Mouse (Mus musculus) gastrocnemius, postnatal 25 days (tissue): ENCODE results near the gene Epb41l2. TPM values are rescaled to one million over a fixed set of nuclear protein-coding genes. Genes with fewer than 3 reads are reported as not detected.

Source experiments
- DNase-seq: peaks from one replicate; pipeline ENCODE4 v3.0.0; 2022
- long read RNA-seq, 2 experiments: library from polyadenylated mRNA; stranded (forward); transcript quantifications; one replicate each; pipeline ENCODE4 v2.0.0; 2021
- total RNA-seq, 2 experiments: library from RNA; stranded (reverse); gene quantifications; 1 replicate in 1 of 2; 2 replicates in 1 of 2; pipeline ENCODE4 v1.2.3; 2021

The Epb41l2 gene
- 10 to 100 TPM; 34.5 to 41.4 TPM for total RNA-seq
- long read RNA-seq, experiment 1, full-length matches to known transcripts: 1 of 7 reads
- long read RNA-seq, experiment 1, partial matches to known transcripts: 1 of 7 reads
- long read RNA-seq, experiment 1, other reads (novel, unspliced or antisense): 5 of 7 reads
- long read RNA-seq, experiment 2, full-length matches to known transcripts: 1 of 9 reads
- long read RNA-seq, experiment 2, partial matches to known transcripts: 1 of 9 reads
- long read RNA-seq, experiment 2, other reads (novel, unspliced or antisense): 7 of 9 reads

DNA sequence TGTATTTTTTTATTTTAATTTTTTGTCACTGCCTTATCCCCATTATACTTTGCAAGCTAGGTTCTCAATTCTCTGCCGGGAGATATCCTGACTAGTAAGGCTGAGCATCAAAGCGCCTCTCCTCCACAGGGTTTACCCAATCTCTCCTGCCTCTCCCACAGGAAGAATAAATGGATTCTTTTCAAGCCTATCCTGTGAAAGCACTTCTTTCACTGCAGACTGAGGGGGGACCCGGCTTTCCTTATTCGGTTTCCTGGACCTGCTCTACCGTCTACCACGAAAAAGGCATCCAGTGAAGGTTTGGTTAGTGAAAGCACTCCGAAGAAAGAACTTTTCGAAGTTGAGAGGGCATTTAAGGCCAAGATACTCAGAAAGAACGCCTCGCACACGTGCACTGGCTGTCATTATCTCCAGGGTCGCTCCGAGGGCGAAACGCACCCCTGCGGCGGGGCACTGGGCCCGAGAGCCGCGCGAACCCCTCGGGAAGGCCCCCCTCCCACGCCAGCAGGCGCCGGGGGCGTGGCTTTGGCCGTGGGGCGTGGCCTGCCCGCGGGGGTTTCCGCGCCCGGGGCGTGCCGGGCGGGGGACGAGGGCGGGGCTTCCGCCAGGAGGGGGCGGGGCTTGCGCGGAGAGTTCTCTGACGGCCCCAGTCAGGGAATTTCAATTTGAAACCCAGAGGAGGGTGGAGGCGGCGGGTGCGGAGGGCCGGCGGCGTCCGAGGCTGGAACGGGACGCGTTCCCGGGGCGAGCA is at the start of gene Epb41l2:
Gene Epb41l2 (plus strand): TSS at position 591 of the 751 bp plus-strand sequence.
- peak; percentile 95 for DNase-seq

DNA sequence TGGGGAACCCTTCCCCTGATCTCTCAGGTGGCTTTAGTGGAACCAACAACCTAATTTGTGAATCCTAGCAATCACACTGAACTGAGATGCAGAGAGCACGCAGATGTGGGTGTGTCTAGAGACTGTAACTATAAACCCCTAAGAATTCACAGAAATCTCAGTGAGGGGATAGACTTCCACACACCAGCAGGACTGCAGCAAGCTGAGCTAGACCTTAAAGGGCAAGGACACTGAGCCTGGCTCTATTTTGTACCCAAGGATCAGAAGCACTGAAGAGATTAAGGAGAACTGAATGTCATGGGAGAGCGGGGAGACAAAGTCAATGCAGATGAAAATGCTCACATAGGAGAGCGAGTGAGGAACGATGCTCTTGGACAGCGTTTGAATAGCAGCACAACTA is 49.6 kb upstream of the Epb41l2 start:
- no peak for DNase-seq

DNA sequence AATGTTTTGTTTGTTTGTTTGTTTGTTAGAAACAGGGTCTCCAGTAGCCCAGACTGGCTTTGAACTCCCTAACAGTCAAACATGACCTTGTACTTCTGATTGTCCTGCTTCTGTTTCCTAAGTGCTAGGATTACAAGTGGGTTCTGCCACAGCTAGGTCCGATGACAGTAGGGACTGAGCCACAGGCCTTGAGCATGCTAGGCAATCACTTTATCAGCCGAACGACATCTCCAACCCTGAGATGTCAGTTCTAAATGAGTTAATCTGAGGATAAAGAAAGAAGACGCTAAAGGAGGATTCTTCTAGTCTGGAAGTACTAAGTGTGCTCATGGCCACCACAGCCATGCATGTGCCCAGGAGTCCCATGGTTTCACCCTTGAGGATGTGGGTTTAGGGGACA is 48.9 kb upstream of the Epb41l2 start:
- no peak for DNase-seq

DNA sequence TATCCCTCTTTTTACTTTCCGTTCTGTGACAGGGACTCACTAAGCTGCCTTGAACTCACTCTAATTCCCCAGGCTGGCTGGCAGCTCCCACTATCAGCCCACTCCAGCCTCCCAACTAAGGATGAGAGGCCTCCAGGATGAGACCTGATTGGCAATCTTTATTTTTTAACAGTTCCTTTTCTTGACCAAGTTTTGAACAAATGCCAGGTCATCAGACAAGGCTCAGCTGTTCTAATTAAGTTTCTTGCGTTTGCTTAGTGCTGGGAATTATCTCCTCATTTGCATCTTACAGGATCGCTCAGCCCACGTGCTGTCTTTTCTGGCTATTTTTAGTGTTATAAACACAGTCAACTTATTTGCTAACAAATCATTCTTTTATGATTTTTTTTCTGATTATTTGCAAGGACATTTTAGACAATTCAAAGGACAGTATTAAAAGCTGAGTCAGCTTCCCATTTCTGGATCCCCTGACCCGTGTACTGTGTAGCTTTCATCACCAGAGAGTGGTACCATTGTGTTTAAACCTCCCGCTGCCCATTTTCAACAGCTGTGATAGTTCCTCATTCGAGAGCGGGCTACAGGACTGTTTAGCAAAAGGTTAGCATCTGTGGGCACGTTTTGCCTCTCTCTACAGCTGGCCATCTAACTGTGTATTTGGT is 47.9 kb upstream of the Epb41l2 start:
- DNase-seq: no peak

DNA sequence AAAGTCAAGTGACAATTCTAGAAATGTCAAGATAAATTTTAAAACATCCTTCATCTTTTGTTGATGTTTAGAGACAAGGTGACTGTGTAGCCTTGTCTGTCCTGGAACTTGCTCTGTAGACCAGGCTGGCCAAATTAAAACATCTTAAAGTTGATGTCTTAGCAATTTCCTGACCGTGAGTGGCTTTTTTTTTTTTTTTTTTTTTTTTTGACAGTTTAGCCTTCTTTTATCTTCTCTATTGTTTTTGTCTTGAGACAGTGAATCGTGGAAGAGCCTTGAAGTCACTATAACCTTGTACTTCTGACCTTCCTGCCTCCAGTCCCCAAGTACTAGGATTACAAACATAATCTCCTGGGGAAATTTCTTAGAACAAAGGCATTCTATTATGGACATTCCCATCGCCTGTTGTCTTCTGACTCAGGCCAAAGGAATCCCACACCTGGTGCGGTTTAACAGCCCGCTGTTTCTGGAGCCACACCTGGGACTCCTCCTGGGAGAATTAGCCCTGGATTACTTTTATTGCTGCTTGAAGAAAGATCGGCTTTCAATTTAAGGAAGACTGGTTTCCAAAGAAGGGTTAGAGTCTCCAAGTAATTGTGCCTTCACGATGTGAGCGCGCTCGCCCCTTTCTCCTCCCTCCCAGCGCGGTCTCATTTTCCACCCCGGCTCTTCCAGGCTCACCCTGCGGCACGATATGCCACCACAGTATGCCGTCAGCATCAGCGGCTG is 45.6 kb upstream of the Epb41l2 start:
- no peak for DNase-seq

DNA sequence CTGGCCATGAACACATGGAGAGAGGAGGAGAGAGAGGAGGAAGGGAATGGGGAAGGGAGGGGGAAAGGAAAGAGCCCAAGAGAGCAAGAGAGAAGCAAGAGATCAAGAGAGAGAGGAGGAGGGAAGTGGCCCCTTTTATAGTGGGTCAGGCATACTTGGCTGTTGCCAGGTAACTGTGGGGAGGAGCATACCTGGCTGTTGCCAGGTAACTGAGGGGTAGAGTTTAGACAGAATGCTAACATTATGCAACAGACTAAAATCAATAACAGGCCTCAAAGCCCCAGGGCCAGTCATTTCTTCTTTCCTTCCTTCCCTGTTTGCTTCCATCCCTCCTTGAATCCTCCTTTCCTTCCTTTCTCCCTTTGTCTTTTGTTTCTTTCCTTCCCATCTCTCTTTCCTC is 41.9 kb upstream of the Epb41l2 start:
- DNase-seq: no peak

DNA sequence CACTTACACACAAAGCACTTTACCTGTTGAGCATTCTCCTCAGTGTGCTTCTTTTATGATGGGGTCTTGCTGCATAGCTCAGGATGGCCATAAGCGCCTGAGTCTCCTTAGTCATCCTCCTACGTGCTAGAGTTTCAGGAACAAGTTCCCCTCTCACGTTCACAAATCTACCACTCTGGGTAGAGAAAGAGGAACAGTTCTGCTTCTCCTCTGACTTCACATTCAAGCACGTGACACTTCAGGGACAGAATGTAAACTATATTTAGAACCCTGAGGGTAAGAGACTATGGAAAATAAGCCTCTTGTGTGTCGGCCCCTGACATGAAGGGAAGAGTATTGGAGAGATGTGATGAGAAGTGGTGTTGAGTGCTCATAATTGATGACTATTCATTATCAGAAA is 41.2 kb upstream of the Epb41l2 start:
- DNase-seq: no peak

DNA sequence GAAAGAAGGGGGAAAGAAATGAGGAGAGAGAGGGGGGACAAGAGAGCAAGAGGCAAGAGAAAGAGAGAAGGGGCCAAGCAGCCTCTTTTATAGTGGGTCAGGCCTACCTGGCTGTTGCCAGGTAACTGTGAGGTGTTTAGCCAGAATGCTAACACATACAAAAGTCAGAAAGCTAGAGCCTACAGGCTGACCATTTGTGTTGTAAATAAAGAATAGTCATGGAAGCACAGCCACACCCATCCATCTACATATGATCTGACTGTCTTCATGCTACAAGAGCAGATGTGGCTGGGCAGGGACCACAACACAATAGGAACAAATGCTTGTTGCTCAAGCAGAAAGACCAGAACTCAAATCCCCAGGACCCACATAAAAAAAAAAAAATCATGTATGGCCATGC is 40.1 kb upstream of the Epb41l2 start:
- DNase-seq: no peak

DNA sequence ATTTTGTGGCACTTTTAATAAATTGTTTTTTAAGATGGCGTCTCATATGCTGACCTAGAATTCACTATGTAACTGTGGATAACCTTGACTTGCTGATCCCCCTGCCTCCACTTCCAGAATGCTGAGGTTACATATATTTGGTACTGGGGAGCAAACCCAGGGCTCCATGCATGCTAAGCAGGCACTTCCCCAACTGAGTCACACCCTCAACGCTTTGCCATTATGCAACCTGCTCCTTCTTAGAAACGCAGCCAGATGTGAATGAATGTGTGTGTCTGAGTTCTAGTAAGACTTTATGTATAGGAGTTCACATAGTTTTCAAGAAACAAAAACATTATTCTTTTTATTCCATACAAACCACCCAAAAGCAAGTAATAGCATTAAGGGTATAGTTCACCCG is 38.4 kb upstream of the Epb41l2 start:
- DNase-seq: no peak

DNA sequence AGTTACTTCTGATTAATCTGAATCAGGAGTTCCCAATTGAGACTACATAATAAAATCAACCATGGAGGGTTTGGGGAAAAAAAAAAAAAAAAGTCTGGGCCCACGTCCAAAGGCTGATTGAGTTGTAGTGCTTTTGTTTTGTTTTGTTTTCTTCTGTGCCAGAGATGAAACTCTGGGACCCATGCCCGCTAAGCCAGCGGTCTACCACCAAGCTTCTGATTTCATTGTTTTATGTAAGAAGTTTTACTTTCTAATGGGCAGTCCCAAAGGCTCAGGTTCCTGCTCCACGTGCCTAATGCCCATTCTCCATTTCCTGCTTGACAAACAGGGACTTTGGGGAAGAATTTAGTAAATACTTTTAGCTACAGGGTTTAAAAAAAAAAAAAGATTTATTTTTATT is 33.9 kb upstream of the Epb41l2 start:
- DNase-seq: no peak

DNA sequence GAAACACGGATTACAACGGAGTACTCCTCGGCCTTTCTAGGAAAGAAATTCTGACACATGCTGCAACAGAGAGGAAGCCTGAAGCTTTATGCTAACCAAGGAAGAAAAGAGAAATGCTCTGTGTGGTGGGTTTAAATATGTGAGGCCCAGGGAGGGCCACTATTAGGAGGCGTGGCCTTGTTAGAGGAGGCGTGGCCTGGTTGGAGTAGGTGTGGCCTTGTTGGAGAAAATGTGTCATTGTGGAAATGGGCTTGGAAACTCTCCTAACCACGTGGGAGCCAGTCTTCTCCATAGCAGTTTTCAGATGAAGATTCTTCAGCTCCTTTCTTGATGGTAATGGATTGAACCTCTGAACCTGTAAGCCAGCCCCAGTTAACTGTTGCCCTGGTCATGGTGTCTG is 32.1 kb upstream of the Epb41l2 start:
- no peak for DNase-seq

DNA sequence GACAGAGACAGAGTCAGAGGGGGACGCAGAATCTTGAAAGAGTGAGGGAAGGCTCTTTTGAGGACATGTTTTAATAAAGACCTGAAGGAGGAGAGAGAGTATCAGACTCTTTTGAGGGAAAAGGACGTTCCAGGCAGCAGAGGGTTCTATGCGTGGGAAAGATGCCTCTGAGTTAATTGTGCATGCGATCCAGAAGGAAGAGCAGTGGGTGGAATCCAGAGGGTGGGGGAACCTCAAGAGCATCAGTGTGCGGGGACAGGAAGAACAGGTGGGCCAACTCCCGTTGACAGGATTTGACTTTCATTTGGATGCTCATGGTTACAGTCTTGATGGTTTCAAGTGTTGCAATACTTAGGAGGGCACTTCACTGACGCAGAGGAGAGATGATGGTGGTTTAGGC is 29.5 kb upstream of the Epb41l2 start:
- DNase-seq: no peak

DNA sequence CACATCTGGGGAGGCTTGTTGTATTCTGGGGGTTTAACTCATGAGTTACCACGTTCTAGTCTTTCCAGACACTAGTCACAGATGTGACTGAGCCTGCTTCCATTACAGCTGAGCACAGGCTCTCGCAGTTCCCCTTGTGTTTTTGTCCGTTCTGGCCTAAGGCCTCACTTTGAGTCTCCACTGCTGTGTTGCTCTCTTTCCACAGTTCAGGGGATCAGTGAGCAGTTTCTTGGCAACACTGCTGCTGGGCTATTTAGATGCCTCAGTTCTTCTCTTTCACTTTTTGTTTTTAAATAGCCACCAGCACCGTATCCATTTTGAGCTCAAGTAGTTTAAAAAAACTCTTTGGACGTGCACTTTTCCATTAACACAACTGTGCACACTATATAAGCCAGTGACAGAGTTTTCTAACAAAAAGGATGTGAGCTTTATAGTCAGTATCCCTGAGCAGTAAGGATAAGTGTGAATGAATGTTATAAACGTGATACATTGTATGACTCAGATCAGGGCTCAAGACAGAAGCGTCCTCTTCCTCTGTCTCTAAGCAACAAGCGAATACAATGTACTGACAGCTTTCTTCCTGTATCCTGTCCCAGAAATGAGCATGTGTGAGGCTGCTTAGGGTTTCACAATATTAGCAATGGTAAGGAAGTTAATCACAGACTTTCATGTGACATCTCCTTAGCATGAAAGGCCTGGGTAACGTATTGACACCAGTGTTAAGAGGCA is 28.1 kb upstream of the Epb41l2 start:
- no peak for DNase-seq

DNA sequence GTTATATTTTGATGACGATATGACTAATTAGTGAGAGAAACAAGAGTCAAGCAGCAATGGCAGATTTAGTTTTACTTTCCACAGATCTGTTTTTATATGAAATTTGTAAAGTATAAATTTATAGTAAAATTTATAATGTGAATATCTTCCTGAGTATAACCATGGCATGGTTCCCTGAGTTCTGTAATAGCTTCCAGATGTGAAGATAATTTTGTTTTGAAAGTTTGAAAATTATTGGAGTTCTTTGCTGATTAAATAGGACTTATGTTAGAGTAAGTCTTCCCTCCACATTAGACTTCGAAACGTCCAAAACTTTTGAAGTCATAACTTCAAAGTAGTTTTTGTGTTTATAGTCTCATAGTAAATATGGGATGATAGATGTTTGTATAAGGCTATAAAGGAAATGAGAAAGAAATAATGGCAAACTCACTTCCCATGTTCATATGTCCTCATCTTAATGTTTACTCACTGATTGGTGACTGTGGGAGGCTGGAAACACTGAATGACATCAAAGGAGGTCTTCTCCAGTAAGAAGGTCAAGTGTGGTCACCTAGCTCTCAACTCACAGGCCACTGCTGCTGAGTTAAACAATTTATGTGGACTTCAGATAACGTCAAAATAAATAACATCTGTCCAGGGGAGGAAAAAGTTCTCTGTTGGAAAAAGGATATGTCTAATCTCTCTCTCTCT is 26.1 kb upstream of the Epb41l2 start:
- DNase-seq: no peak

DNA sequence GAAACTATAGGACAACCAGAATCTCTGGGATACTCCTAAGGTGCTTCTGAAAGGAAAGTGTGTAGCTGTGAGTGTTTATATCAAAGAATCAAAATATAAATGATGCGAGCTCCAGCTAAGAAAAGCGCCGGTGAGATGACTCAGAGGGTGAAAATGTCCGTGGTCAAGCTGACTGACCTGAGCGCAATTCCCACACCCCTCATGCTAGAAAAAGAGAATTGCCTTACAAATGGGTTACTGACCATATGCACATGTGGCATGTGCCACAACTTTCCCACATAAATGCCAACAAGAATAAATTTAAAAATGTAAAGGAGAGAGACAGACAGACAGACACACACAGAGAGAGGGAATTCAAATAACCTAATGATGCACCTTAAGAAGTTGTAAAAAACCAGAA is 18.9 kb upstream of the Epb41l2 start:
- no peak for DNase-seq

DNA sequence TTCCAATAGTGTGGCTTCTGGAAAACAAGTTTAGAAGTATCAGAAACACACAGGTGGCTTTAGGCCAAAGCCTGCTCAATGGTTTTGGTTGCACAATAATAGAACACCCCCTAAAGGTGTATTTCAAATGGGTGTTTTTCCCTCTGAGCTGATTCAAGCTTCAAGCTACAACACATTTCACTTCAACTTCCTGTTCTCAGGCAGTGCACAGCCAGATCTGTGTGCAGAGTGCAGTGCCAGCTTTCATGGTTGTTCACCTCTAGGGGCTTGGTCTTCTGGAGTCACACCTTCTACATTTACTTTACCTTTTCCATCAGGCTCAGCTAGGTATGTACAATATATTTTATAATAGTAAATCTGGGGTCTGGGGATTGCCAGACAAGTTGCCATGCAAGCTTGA is 16.8 kb upstream of the Epb41l2 start:
- DNase-seq: no peak

DNA sequence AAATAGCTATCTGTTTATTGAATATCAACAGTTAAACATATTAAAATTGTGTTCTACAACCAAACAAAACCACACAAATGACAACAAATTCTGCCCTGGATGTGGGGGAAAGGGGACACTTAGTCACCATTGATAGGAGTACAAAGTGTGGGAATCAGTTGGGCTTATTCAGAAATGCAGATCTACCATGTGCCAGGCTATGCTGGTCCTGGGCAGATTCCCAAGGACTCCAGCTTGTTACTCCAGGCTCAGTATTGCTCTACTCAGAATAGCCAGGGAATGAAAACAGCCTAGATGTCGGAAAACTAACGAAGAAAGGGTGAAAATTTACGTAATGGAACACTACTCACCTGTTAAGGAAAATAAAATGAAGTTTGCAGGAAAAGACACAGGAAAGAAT is 5.7 kb upstream of the Epb41l2 start:
- no peak for DNase-seq

DNA sequence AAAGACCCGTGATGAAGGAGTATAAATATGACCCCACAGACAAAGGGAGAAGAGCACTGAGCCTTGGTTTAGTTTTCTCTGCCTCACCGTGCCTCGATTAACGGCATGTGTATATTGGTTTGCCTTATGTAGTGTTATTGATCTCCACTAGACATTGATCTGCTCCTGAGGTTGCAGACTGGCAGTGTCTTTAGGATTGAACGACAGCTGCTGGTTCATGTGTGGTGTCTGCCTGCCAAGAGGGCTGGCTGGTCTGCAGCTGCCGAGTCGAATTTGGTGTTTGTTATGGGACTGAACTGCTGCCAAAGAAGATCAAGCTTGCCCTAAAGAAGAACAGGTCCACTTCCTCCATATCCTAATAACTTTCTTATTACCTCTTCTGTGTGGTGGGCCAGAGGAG is 5.2 kb upstream of the Epb41l2 start:
- DNase-seq: no peak

DNA sequence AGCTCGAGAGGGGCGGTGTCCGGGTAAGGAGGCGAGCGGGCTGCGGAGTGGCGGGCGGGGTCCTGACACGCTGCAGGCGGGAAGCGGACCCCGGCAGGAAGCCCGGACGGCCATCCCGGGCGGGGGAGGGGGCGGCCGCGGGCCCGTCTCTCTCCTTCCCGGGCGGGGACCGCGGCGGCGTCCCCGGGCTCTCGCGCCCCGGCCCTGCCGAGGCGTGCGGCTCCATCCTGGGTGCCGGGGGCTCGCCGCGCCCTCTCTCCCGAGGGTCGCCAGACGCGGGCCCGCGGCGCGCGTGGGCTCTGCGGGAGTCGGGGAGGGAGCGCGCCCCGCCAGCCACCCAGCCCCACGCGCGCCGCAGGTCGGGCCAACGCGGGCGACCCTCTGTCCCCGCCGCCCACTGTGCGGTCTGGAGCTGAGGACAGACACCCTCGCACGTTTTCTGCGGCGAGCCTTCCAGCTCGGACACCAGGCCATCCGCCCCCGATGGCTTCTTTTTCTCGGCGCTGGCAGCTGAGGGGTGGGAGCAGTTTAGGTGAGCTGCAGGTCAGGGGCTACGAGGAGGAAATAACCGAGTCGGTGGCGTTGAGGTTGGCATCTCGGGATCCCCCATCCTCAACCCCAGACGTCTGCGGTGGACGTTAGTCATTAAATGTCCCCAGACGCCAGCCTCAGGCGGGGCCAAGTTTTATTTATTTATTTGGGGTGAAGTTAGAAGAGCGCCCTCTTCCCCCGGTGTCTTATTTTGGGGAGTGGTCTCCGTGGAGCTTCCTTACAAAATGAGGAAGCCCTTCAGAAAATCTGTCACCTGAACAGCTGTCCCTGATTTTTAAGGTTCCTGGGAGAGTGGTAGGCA is 587 bp downstream of the Epb41l2 start:
- DNase-seq: no peak

DNA sequence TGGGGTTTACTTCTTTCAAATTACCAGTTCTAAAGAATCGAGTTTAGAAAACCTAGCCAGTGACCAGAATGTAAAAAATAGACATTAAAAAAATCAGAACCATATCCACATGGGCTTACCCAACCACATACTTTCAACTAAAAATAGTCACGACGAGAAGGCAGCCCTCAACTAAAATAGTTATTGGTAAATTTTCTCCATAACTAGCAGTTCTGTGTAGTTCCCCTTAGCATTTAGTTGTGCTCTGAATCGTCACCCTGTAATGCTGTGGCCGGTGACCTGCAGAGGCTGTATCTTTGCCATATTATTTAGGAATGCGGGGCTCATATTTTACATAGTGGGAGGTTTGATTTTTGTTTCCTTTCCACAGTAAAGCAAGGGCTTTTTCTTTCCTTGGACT is 2.6 kb downstream of the Epb41l2 start:
- no peak for DNase-seq

DNA sequence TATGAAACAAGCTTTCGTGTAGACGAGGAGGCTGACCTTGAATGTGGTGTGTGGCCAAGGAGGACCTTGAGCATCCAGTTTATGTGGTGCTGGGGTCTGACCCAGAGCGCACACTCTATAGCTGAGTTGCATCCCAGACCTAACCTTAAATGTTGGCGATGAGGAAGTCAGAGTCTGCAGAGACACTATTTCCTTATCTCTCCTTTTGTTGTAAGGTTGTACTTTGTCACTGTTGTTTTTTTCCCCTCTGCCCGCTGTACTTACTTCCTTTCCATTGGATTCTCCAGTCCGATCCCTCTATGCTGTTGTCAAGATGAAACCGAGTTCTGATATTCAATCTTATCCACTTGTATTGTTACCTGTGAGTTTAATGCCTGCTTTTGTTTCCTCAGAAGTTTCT is 5.6 kb downstream of the Epb41l2 start:
- DNase-seq: no peak
